Mouse (Mus musculus): ENCODE results near the gene Itgb3. TPM values are rescaled to one million over a fixed set of nuclear protein-coding genes. Genes with fewer than 3 reads are reported as not detected.

Gene Itgb3
- total RNA-seq (2014; rRNA removed) (1.7 TPM in 2 replicates), polyA plus RNA-seq (2015; fragmentation: Nextera tagmentation; extraction: Ambion mirVana) (0.82 and 1.0 TPM in 2 replicates)

DNA sequence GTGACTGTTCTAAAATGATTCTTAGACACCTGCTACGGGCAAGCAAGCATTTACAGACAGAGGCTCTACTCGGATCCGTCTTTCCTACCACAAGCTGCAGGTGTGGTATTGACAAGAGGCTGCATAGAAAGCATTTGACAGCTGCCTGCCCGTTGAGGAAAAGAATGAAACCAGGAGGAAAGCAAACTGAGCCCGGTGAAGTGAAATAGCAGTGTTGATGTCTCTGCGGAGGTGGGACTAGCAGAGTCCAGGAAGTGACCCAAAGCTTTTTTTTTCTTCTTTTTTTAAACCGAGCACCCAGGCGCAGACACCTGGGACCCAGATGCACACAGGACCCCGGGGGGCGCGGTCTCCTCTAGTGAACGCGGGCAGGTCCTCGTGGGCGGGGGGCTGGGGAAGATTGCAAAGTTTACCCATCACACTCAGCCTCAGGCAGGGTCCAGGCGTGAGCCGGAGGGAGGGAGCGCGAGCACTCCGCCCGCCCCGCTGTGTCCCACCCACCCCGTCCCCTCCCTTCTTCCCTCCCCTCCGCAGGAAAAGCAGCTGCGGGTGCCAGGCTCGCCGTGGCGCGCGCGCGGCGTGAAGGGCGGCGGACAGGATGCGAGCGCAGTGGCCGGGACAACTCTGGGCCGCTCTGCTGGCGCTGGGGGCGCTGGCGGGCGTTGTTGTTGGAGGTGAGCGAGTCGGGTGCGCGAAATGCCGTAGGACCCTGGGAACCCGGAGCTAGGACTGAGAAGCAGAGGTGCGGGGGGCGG is at the start of gene Itgb3:
TSS of gene Itgb3 (plus strand) at position 510 of the 755 bp plus-strand sequence.
- Histone ChIP-seq H3K27ac (no peak within 1 kb of the TSS), H3K4me2 (ENCODE audit: low read depth, low read length) (peak within 1 kb of the TSS; percentile 89), H3K27me3 (ENCODE audit: insufficient read depth, low read length) (no peaks in the 10 kb centered on the region), H3K36me3 (ENCODE audit: insufficient read depth, low read length) (no peaks in the 10 kb centered on the region), H3K4me1 (ENCODE audit: insufficient read depth, low read length) (no peaks in the 10 kb centered on the region), H3K4me3 (ENCODE audit: low read length) (peak within 1 kb of the TSS; percentile 54), H3K9me3 (ENCODE audit: low read length) (no peaks in the 10 kb centered on the region), H3K9ac (replicated peaks; ENCODE audit: low read length) (peak within 1 kb of the TSS; percentile 50)
- peak; percentile 53 for TF ChIP-seq CTCF (IDR thresholded peaks at IDR 0.05; ENCODE audit: low read depth)
- ATAC-seq (peak; percentile 87), DNase-seq (ENCODE audit: low spot score) (peak; percentile 80)
- 1% methylated on average over 51 of the region's 51 CpGs for WGBS

DNA sequence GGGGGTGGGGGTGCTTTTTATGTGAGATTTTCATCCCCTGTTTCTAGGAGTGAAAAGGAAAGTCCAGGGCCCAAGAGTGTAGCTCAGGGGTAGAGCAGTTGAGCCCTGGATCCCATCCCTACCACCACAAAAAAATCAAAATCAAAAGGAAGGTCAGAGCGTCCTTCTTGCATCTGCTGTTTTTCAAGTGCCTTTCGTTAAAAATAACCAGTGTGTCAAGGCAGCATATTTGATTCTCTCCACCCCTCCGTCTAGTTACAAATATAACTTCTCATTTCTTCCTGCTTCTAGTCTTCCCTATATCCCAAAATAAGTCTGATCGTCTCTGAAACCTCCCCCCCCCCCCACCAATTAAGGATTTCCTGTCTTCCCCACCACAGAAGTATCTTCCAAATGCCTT is 49.7 kb upstream of the Itgb3 start:
- TF ChIP-seq CTCF (IDR thresholded peaks at IDR 0.05; ENCODE audit: low read depth), result no peak
- Histone ChIP-seq H3K27ac (no peak overlapping the region), H3K4me2 (ENCODE audit: low read depth, low read length) (no peak overlapping the region), H3K9me3 (ENCODE audit: low read length) (no peaks in the 10 kb centered on the region), H3K4me3 (ENCODE audit: low read length) (no peak overlapping the region), H3K9ac (replicated peaks; ENCODE audit: low read length) (no peak overlapping the region), H3K4me1 (ENCODE audit: insufficient read depth, low read length) (no peaks in the 10 kb centered on the region), H3K36me3 (ENCODE audit: insufficient read depth, low read length) (no peaks in the 10 kb centered on the region), H3K27me3 (ENCODE audit: insufficient read depth, low read length) (no peaks in the 10 kb centered on the region)
- DNase-seq (ENCODE audit: low spot score) (no peak), ATAC-seq (no peak)
- WGBS, result 85% methylated on average over 4 of the region's 4 CpGs

DNA sequence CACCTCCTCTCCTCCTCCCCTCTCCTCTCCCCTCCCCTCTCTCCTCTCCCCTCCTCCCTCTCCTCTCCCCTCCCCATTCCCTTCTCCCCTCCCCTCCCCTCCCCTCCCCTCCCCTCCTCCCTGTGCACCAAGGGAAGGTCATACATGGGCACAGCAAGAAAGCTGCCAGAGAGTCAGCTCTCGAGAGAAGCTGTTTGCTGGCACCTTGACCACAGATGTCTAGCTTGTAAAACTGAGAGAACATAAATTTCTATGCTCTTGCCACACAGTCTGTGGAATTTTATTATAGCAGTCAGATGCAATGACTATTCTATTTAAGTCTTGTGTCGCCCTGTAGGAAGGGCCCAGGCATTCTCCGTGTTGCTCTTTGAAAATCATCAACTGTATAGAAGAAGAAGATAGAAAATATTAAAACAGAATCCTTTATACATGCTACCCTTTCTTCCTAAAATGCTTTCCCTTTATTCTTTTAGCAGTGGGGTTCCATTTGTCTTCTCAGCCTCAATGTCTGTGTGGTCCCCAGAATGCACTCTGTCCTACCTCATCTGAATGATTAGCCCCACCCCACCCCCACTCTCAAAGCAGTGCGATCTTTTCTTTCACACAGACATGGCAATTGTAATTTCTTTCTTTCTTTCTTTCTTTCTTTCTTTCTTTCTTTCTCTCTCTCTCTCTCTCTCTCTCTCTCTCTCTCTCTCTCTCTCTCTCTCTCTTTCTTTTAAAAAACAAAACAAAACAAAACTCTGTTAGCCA is 49.0 kb upstream of the Itgb3 start:
- Histone ChIP-seq H3K36me3 (ENCODE audit: insufficient read depth, low read length) (no peaks in the 10 kb centered on the region), H3K4me2 (ENCODE audit: low read depth, low read length) (no peak overlapping the region), H3K27ac (no peak overlapping the region), H3K27me3 (ENCODE audit: insufficient read depth, low read length) (no peaks in the 10 kb centered on the region), H3K9ac (replicated peaks; ENCODE audit: low read length) (no peak overlapping the region), H3K4me3 (ENCODE audit: low read length) (no peak overlapping the region), H3K9me3 (ENCODE audit: low read length) (no peaks in the 10 kb centered on the region), H3K4me1 (ENCODE audit: insufficient read depth, low read length) (no peaks in the 10 kb centered on the region)
- no peak for ATAC-seq
- no peak for DNase-seq (ENCODE audit: low spot score)
- no peak for TF ChIP-seq CTCF (IDR thresholded peaks at IDR 0.05; ENCODE audit: low read depth)
- WGBS, result 44% methylated on average over 4 of the region's 4 CpGs

DNA sequence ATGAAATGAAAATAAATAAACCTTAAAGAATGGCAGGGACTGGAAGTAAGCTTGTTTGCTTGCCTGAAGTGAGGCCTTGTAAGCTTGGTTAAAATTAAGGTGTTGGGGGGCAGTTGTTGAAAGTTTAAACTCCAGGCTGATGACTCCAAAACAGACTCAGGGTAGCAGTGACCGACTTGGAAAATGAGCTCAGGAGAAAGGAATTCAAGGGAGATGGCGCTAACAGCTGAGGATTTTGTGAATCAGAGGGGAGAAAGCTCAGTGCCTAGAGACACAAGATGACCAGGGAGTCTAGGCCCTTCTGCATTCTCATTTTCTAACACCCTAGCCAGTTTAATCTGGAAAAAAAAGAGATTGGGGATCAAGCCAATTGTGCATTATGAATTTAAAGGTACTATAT is 46.8 kb upstream of the Itgb3 start:
- Histone ChIP-seq H3K9me3 (ENCODE audit: low read length) (no peaks in the 10 kb centered on the region), H3K4me2 (ENCODE audit: low read depth, low read length) (no peak overlapping the region), H3K36me3 (ENCODE audit: insufficient read depth, low read length) (no peaks in the 10 kb centered on the region), H3K27ac (no peak overlapping the region), H3K4me3 (ENCODE audit: low read length) (no peak overlapping the region), H3K27me3 (ENCODE audit: insufficient read depth, low read length) (no peaks in the 10 kb centered on the region), H3K4me1 (ENCODE audit: insufficient read depth, low read length) (no peaks in the 10 kb centered on the region), H3K9ac (replicated peaks; ENCODE audit: low read length) (no peak overlapping the region)
- WGBS, result 60% methylated on average over 2 of the region's 2 CpGs
- DNase-seq (ENCODE audit: low spot score), result no peak
- no peak for TF ChIP-seq CTCF (IDR thresholded peaks at IDR 0.05; ENCODE audit: low read depth)
- ATAC-seq, result no peak

DNA sequence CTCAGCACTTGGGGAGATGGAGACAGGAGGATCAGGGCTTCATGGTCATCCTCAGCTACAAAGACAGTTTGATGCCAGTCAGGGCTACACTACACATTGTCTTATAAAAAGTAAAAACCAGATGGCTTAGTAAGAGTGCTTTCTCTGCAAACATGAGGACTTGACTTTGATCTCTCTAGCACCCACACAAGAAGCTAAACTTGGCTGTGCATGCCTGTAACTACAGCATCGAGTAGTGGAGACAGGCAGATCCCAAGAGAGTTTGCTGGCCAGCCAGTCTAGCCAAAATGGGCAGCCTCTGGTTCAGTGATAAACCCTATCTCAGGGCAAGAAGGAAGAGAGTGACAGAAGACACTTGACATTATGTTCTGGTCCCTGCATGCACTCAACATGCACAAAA is 44.3 kb upstream of the Itgb3 start:
- Histone ChIP-seq H3K4me3 (ENCODE audit: low read length) (no peak overlapping the region), H3K27ac (no peak overlapping the region), H3K27me3 (ENCODE audit: insufficient read depth, low read length) (no peaks in the 10 kb centered on the region), H3K36me3 (ENCODE audit: insufficient read depth, low read length) (no peaks in the 10 kb centered on the region), H3K9ac (replicated peaks; ENCODE audit: low read length) (no peak overlapping the region), H3K9me3 (ENCODE audit: low read length) (no peaks in the 10 kb centered on the region), H3K4me2 (ENCODE audit: low read depth, low read length) (no peak overlapping the region), H3K4me1 (ENCODE audit: insufficient read depth, low read length) (no peaks in the 10 kb centered on the region)
- DNase-seq (ENCODE audit: low spot score) (no peak), ATAC-seq (no peak)
- WGBS, result 60% methylated on average over 1 of the region's 1 CpGs
- no peak for TF ChIP-seq CTCF (IDR thresholded peaks at IDR 0.05; ENCODE audit: low read depth)

DNA sequence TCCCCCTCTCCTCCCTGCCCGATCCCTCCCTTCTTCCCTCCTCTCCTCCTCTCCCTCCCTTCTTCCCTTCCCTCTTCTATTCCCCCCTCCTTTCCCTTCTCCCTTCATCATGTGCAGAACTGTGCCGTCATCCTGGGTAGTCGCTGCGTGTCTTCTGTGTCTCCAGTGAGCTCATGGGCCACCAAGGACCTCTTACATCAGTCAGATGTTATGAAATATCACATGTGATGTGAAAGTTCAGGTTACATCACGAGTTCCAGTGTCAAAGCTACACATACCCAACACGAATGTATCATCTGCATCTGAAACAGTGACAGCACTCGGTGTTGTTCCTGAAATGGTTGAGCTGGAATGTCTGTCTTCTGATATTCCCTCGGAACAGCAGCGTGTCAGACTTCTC is 42.6 kb upstream of the Itgb3 start:
- Histone ChIP-seq H3K9me3 (ENCODE audit: low read length) (no peaks in the 10 kb centered on the region), H3K36me3 (ENCODE audit: insufficient read depth, low read length) (no peaks in the 10 kb centered on the region), H3K9ac (replicated peaks; ENCODE audit: low read length) (no peak overlapping the region), H3K27me3 (ENCODE audit: insufficient read depth, low read length) (no peaks in the 10 kb centered on the region), H3K4me2 (ENCODE audit: low read depth, low read length) (no peak overlapping the region), H3K4me3 (ENCODE audit: low read length) (no peak overlapping the region), H3K27ac (no peak overlapping the region), H3K4me1 (ENCODE audit: insufficient read depth, low read length) (no peaks in the 10 kb centered on the region)
- no peak for TF ChIP-seq CTCF (IDR thresholded peaks at IDR 0.05; ENCODE audit: low read depth)
- WGBS, result 85% methylated on average over 9 of the region's 9 CpGs
- ATAC-seq (no peak), DNase-seq (ENCODE audit: low spot score) (no peak)

DNA sequence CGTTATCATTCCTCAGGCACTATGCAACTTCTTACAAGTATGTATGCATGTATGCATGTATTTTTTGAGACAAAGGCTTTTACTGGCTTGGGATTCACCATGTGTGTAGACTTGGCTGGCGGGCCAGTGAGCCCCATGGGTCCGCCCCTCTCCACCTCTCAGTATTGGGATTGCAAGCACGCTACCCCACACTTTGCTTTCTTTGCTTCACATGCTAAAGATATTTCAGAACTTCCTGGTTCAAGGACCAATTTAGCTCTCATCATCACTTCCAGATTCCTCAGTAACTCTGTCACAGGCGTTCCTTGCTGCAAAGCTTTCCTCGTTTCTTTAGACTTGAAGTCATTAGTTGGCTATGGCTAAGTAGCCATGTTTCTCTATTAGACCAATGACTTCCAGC is 41.7 kb upstream of the Itgb3 start:
- no peaks in the 10 kb centered on the region for H3K27me3 ChIP-seq (ENCODE audit: insufficient read depth, low read length)
- TF ChIP-seq CTCF (IDR thresholded peaks at IDR 0.05; ENCODE audit: low read depth), result no peak
- H3K9me3 ChIP-seq (ENCODE audit: low read length), result no peaks in the 10 kb centered on the region
- H3K4me2 ChIP-seq (ENCODE audit: low read depth, low read length), result no peak overlapping the region
- H3K4me1 ChIP-seq (ENCODE audit: insufficient read depth, low read length), result no peaks in the 10 kb centered on the region
- DNase-seq (ENCODE audit: low spot score) (no peak), ATAC-seq (no peak)
- WGBS, result 88% methylated on average over 6 of the region's 6 CpGs
- H3K9ac ChIP-seq (replicated peaks; ENCODE audit: low read length), result no peak overlapping the region
- no peak overlapping the region for H3K4me3 ChIP-seq (ENCODE audit: low read length)
- H3K27ac ChIP-seq, result no peak overlapping the region
- no peaks in the 10 kb centered on the region for H3K36me3 ChIP-seq (ENCODE audit: insufficient read depth, low read length)
